21 mouse cellular contexts compared by ENCODE assay signal in genomic region chr9:39577050-39577449, GRCm38 (mm10). TPM values are rescaled to one million over a fixed set of nuclear protein-coding genes. Genes with fewer than 3 reads are reported as not detected.
"Had no signal": no experiment of that assay in that cellular context is flagged by ENCODE, and none has a peak within 500 bp of the region (broad histone marks: within the 10 kb centered on the region; RNA-seq: fewer than 3 reads in every experiment).

No protein-coding gene starts in this region.

- H3K4me3 ChIP-seq: limb, embryonic 13.5 days; midbrain, embryonic 12.5 days; neural tube, embryonic 13.5 days had no signal

- H3K4me2 ChIP-seq: limb, embryonic 13.5 days; midbrain, embryonic 12.5 days; neural tube, embryonic 13.5 days had no signal

- H3K27me3 ChIP-seq: limb, embryonic 13.5 days; midbrain, embryonic 12.5 days; neural tube, embryonic 13.5 days had no signal

- H3K9me3 ChIP-seq: limb, embryonic 13.5 days; midbrain, embryonic 12.5 days; neural tube, embryonic 13.5 days had no signal

- ATAC-seq: midbrain, embryonic 16.5 days had no signal

- H3K9ac ChIP-seq: limb, embryonic 13.5 days; liver, embryonic 14.5 days; midbrain, embryonic 12.5 days; neural tube, embryonic 13.5 days had no signal

- H3K36me3 ChIP-seq: limb, embryonic 13.5 days; midbrain, embryonic 12.5 days; neural tube, embryonic 13.5 days had no signal

- DNase-seq: kidney, postnatal 10 days; left cerebral cortex, postnatal 4 days; lung, adult 18-20 months; right cerebral cortex, postnatal 14 days; thymus, postnatal 4 days had no signal

- H3K4me1 ChIP-seq: limb, embryonic 13.5 days; midbrain, embryonic 12.5 days; neural tube, embryonic 13.5 days had no signal

- H3K27ac ChIP-seq: limb, embryonic 13.5 days; liver, embryonic 14.5 days; midbrain, embryonic 12.5 days; neural tube, embryonic 13.5 days had no signal

RNA-seq across cellular contexts. Expression of gene Olfr959, which starts 1.7 kb away (rescaled TPM):
- total RNA-seq: layer of hippocampus, adult 8-10 months; layer of hippocampus, postnatal 14 days; left cerebral cortex, adult 18-20 months; left cerebral cortex, postnatal 10 days; left cerebral cortex, postnatal 4 days; liver, adult 2 months; megakaryocyte-erythroid progenitor cell, adult 5-6 weeks had no signal
- polyA plus RNA-seq: large intestine, adult 2 months; limb, embryonic 13.5 days; liver, adult 2 months; liver, embryonic 14.5 days; lung, embryonic 16.5 days; midbrain, embryonic 12.5 days; midbrain, embryonic 16.5 days; neural tube, embryonic 13.5 days; small intestine, adult 2 months; stomach, embryonic 16.5 days; thymus, postnatal 0 days had no signal

RNA-seq across cellular contexts. Expression of gene Olfr958, which starts 23.2 kb away (rescaled TPM):
- total RNA-seq: layer of hippocampus, adult 8-10 months; layer of hippocampus, postnatal 14 days; left cerebral cortex, adult 18-20 months; left cerebral cortex, postnatal 10 days; liver, adult 2 months; megakaryocyte-erythroid progenitor cell, adult 5-6 weeks had no signal
- polyA plus RNA-seq: large intestine, adult 2 months; limb, embryonic 13.5 days; liver, adult 2 months; liver, embryonic 14.5 days; lung, embryonic 16.5 days; midbrain, embryonic 12.5 days; midbrain, embryonic 16.5 days; neural tube, embryonic 13.5 days; small intestine, adult 2 months; stomach, embryonic 16.5 days; thymus, postnatal 0 days had no signal

RNA-seq across cellular contexts. Expression of gene AW551984, which starts 27.2 kb away (rescaled TPM):
- total RNA-seq: megakaryocyte-erythroid progenitor cell, adult 5-6 weeks had no signal

RNA-seq across cellular contexts. Expression of gene Olfr148, which starts 33.4 kb away (rescaled TPM):
- total RNA-seq: layer of hippocampus, adult 8-10 months; layer of hippocampus, postnatal 14 days; left cerebral cortex, adult 18-20 months; left cerebral cortex, postnatal 10 days; left cerebral cortex, postnatal 4 days; liver, adult 2 months; megakaryocyte-erythroid progenitor cell, adult 5-6 weeks had no signal
- polyA plus RNA-seq: large intestine, adult 2 months; limb, embryonic 13.5 days; liver, adult 2 months; liver, embryonic 14.5 days; lung, embryonic 16.5 days; midbrain, embryonic 12.5 days; midbrain, embryonic 16.5 days; neural tube, embryonic 13.5 days; small intestine, adult 2 months; stomach, embryonic 16.5 days; thymus, postnatal 0 days had no signal

RNA-seq across cellular contexts. Expression of gene Olfr960, which starts 44.1 kb away (rescaled TPM):
- total RNA-seq: layer of hippocampus, adult 8-10 months; layer of hippocampus, postnatal 14 days; left cerebral cortex, adult 18-20 months; left cerebral cortex, postnatal 10 days; left cerebral cortex, postnatal 4 days; liver, adult 2 months; megakaryocyte-erythroid progenitor cell, adult 5-6 weeks had no signal
- polyA plus RNA-seq: large intestine, adult 2 months; limb, embryonic 13.5 days; liver, adult 2 months; liver, embryonic 14.5 days; lung, embryonic 16.5 days; midbrain, embryonic 12.5 days; midbrain, embryonic 16.5 days; neural tube, embryonic 13.5 days; small intestine, adult 2 months; stomach, embryonic 16.5 days; thymus, postnatal 0 days had no signal
